Mouse (Mus musculus): ENCODE data around the gene Ppib. TPM values are rescaled to one million over a fixed set of nuclear protein-coding genes. Genes with fewer than 3 reads are reported as not detected.

Gene Ppib
- 466 and 518 TPM in 2 replicates for total RNA-seq (2015)
- 761 and 799 TPM in 2 replicates for total RNA-seq (2017)

GRCm38 (mm10) chr9:66059583-66060307, at the start of gene Ppib:
Ppib (plus strand) TSS chr9:66060222.
- peak; percentile 98 for ATAC-seq (replicated peaks; ENCODE audit: poor library complexity)

- no peak for ATAC-seq (replicated peaks; ENCODE audit: poor library complexity)
These were observed 39.4 kb upstream of the Ppib start for GRCm38 (mm10) chr9:66020601-66021000.

GRCm38 (mm10) chr9:66038082-66038481, 21.9 kb upstream of the Ppib start:
- no peak for ATAC-seq (replicated peaks; ENCODE audit: poor library complexity)

GRCm38 (mm10) chr9:66038581-66038980, 21.4 kb upstream of the Ppib start:
- ATAC-seq (replicated peaks; ENCODE audit: poor library complexity), result no peak

- no peak for ATAC-seq (replicated peaks; ENCODE audit: poor library complexity)
These were observed 20.7 kb upstream of the Ppib start for GRCm38 (mm10) chr9:66039290-66039689.

- no peak for ATAC-seq (replicated peaks; ENCODE audit: poor library complexity)
These were observed 19.2 kb upstream of the Ppib start for GRCm38 (mm10) chr9:66040801-66041200.

- no peak for ATAC-seq (replicated peaks; ENCODE audit: poor library complexity)
These were observed 17.7 kb upstream of the Ppib start for GRCm38 (mm10) chr9:66042331-66042730.

- no peak for ATAC-seq (replicated peaks; ENCODE audit: poor library complexity)
These were observed 16.8 kb upstream of the Ppib start for GRCm38 (mm10) chr9:66043241-66043640.

- ATAC-seq (replicated peaks; ENCODE audit: poor library complexity), result no peak
These were observed 10.0 kb upstream of the Ppib start for GRCm38 (mm10) chr9:66049931-66050601.

- no peak for ATAC-seq (replicated peaks; ENCODE audit: poor library complexity)
These were observed 8.5 kb upstream of the Ppib start for GRCm38 (mm10) chr9:66051493-66051892.

GRCm38 (mm10) chr9:66052731-66053130, 7.3 kb upstream of the Ppib start:
- ATAC-seq (replicated peaks; ENCODE audit: poor library complexity), result no peak

- ATAC-seq (replicated peaks; ENCODE audit: poor library complexity), result no peak
These were observed 6.4 kb upstream of the Ppib start for GRCm38 (mm10) chr9:66053620-66054019.

GRCm38 (mm10) chr9:66060308-66060647, 256 bp downstream of the Ppib start:
- ATAC-seq (replicated peaks; ENCODE audit: poor library complexity), result no peak

GRCm38 (mm10) chr9:66060986-66061385, 964 bp downstream of the Ppib start:
- no peak for ATAC-seq (replicated peaks; ENCODE audit: poor library complexity)

- no peak for ATAC-seq (replicated peaks; ENCODE audit: poor library complexity)
These were observed 1.6 kb downstream of the Ppib start for GRCm38 (mm10) chr9:66061656-66062055.

- ATAC-seq (replicated peaks; ENCODE audit: poor library complexity), result no peak
These were observed 3.4 kb downstream of the Ppib start for GRCm38 (mm10) chr9:66063446-66063845.

GRCm38 (mm10) chr9:66064316-66064715, 4.3 kb downstream of the Ppib start:
- no peak for ATAC-seq (replicated peaks; ENCODE audit: poor library complexity)

GRCm38 (mm10) chr9:66066791-66067190, 6.8 kb downstream of the Ppib start:
- no peak for ATAC-seq (replicated peaks; ENCODE audit: poor library complexity)

GRCm38 (mm10) chr9:66067542-66067941, 7.5 kb downstream of the Ppib start:
- peak; percentile 49 for ATAC-seq (replicated peaks; ENCODE audit: poor library complexity)

- ATAC-seq (replicated peaks; ENCODE audit: poor library complexity), result no peak
These were observed 8.0 kb downstream of the Ppib start for GRCm38 (mm10) chr9:66068056-66068455.

GRCm38 (mm10) chr9:66068971-66069391, 9.0 kb downstream of the Ppib start:
- ATAC-seq (replicated peaks; ENCODE audit: poor library complexity), result no peak

GRCm38 (mm10) chr9:66069583-66069982, 9.6 kb downstream of the Ppib start, which contains the start of gene Snx22:
Snx22 (minus strand) TSS chr9:66069719.
- peak; percentile 98 for ATAC-seq (replicated peaks; ENCODE audit: poor library complexity)

All from megakaryocyte progenitor cell, adult 5-6 weeks (primary cell).